Mouse (Mus musculus) brain, embryonic 14.5 days (tissue): Measurements from ENCODE around the gene Rbfox3.

Experiments
- CTCF ChIP-seq: fragments of 200-500 bp; IDR thresholded peaks from 2 replicates; pipeline ENCODE4 v1.5.1; 2012; ENCODE audit warnings: inconsistent platforms, mild to moderate bottlenecking, moderate library complexity, borderline replicate concordance; ENCODE audit not compliant: insufficient read depth, insufficient read length; ENCODE audit errors: extremely low read depth
- POLR2A ChIP-seq: fragments of 200-500 bp; IDR thresholded peaks from 2 replicates; pipeline ENCODE4 v1.6.1; 2012; ENCODE audit warnings: mild to moderate bottlenecking, inconsistent platforms, borderline replicate concordance; ENCODE audit not compliant: poor library complexity, insufficient read depth, insufficient read length, severe bottlenecking; ENCODE audit errors: extremely low read depth

GRCm38 (mm10) chr11:118563877-118564276, 347.5 kb downstream of the Rbfox3 start:
- TF ChIP-seq CTCF: no peak
- TF ChIP-seq POLR2A: no peak
